Comparison of ENCODE assay signal across 19 mouse cellular contexts in the genomic region with DNA sequence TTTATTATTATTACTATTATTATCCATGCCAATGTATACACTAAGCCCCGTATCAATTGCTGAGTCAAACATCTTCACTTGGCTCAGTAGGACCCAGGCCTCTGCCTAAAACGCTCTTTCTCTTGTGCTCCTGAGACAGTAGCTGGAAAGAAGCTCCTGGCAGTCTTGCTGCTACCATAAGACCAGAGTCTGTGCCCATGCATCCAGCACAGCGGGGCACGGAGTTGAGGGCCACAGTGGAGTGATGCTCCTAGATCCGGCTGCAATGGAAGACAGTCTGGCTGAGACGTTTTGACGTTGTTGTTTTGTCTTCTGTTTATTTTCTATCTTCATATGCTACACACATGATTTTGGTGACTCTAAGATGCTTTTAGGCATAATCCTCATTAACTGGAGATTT.
A peak's percentile ranks its signal among the peaks of the same experiment; 100 is the strongest.
DNase-seq lines count a peak whose midpoint lies in the region; TF ChIP-seq lines count a peak whose summit lies in the region.
"Had no signal": no experiment of that assay in that cellular context is flagged by ENCODE, and none has a peak within 500 bp of the region (broad histone marks: within the 10 kb centered on the region; RNA-seq: fewer than 3 reads in every experiment).

No protein-coding gene starts in this region.

- TF ChIP-seq POLR2A in cerebellum, adult 2 months (IDR thresholded peaks at IDR 0.05; ENCODE audit: borderline replicate concordance, insufficient read depth, low read length) = no peak

- no peaks in the 10 kb centered on the region for H3K27me3 ChIP-seq in cerebellum, adult 2 months (ENCODE audit: control insufficient read depth, insufficient read depth, low read length)
- H3K27me3 ChIP-seq: CH12.LX; embryonic facial prominence, embryonic 12.5 days; forebrain, embryonic 13.5 days; forebrain, embryonic 15.5 days; Patski had no signal

- no peak for TF ChIP-seq CTCF in cerebellum, adult 2 months (IDR thresholded peaks at IDR 0.05; ENCODE audit: borderline replicate concordance, insufficient read depth, low read depth, low read length)

- peak; percentile 12 to 26 for DNase-seq in cerebellum, adult 2 months
- no peak for DNase-seq in cerebellum, adult 9-11 months
- peak; percentile 37 to 54 for DNase-seq in cerebellum, postnatal 14 days
- DNase-seq in cerebellum, postnatal 4 days (ENCODE audit: low spot score in 2 of 2) = no peak
- DNase-seq in cerebellum, postnatal 36 days = peak; percentile 22 to 42
- DNase-seq in cerebellum, adult 9-10 months = no peak
- DNase-seq: adrenal gland, adult 8-10 months; adrenal gland, postnatal 14 days; adrenal gland, postnatal 36 days; B cell, adult 2 months; cerebellum, adult 11 months; cerebellum, adult 18-20 months; forebrain, postnatal 0 days had no signal

- 41% methylated on average over 7 of the region's 7 CpGs for WGBS in cerebellum, adult 2 months

- H3K27ac ChIP-seq in cerebellum, adult 2 months (ENCODE audit: insufficient read depth, low read length) = no peak overlapping the region
- H3K27ac ChIP-seq: embryonic facial prominence, embryonic 10.5 days; embryonic facial prominence, embryonic 12.5 days; forebrain, embryonic 13.5 days; forebrain, embryonic 15.5 days had no signal

- peaks cover 8% of the 10 kb centered on the region for H3K4me1 ChIP-seq in cerebellum, adult 2 months (ENCODE audit: control insufficient read depth, insufficient read depth, low read length)

- no peak overlapping the region for H3K4me3 ChIP-seq in cerebellum, adult 2 months (replicated peaks; ENCODE audit: insufficient read depth, low read depth, low read length)
- H3K4me3 ChIP-seq: embryonic facial prominence, embryonic 10.5 days; embryonic facial prominence, embryonic 12.5 days; forebrain, embryonic 13.5 days; forebrain, embryonic 15.5 days had no signal

Comparison
In these comparisons a context has a peak if more than half of its experiments do, and no peak if none do; other contexts are left out.
1. DNase-seq: peak in cerebellum, adult 2 months (2 of 2), cerebellum, postnatal 14 days (2 of 2) and cerebellum, postnatal 36 days (2 of 2); none in cerebellum, adult 9-11 months (single experiment), cerebellum, postnatal 4 days (0 of 2) and cerebellum, adult 9-10 months (single experiment).